ENCODE assay signal across 21 mouse cellular contexts in the genomic region with DNA sequence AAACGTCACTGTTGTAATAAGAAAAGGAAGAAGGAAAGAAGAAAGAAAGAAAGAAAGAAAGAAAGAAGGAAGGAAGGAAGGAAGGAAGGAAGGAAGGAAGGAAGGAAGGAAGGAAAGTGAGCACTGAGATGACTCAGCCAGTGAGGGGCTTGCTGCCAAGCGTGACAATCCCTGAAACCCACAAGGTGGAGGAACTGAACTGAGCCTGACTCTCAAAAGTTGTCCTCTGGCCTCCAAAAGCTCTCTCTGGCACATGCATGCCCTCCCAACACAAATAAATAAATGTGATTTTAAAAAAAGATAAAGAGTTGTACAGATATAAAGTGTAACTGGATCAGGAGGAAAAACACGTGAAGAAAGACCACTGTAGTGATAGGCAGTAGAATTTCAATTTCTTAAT.
DNase-seq lines count a peak whose midpoint lies in the region; ATAC-seq and TF ChIP-seq lines count a peak whose summit lies in the region.
"Had no signal": no experiment of that assay in that cellular context is flagged by ENCODE, and none has a peak within 500 bp of the region (broad histone marks: within the 10 kb centered on the region; RNA-seq: fewer than 3 reads in every experiment).

No protein-coding gene starts in this region.

- TF ChIP-seq EP300 in heart, adult 2 months (IDR thresholded peaks at IDR 0.05; ENCODE audit: insufficient read depth, low read depth, low read length), result no peak
- no peak for TF ChIP-seq EP300 in lung, postnatal 0 days (IDR thresholded peaks at IDR 0.05)

- H3K27ac ChIP-seq in heart, adult 2 months, result peak overlapping the region; percentile 15; the same call in 1 of the 2 replicates
- peak overlapping the region; percentile 14; the same call in 1 of the 2 replicates for H3K27ac ChIP-seq in lung, postnatal 0 days (ENCODE audit: low read length)
- H3K27ac ChIP-seq: forebrain, embryonic 13.5 days; heart, embryonic 10.5 days had no signal

- intact Hi-C loops in heart, adult 2 months (cut with DNase I), result no loop called here

- TF ChIP-seq CTCF in heart, adult 2 months (IDR thresholded peaks at IDR 0.05), result no peak
- TF ChIP-seq CTCF in lung, postnatal 0 days (IDR thresholded peaks at IDR 0.05), result no peak
- no peak for TF ChIP-seq CTCF in lung, adult 2 months (IDR thresholded peaks at IDR 0.05; ENCODE audit: insufficient read depth, low read length)

- peaks cover 2% of the 10 kb centered on the region; the same call in 1 of the 2 replicates for H3K79me2 ChIP-seq in heart, adult 2 months (replicated peaks; ENCODE audit: control insufficient read depth, insufficient read depth, low read length)

- H3K9me3 ChIP-seq in lung, postnatal 0 days (ENCODE audit: low read length), result no peaks in the 10 kb centered on the region
- H3K9me3 ChIP-seq: forebrain, embryonic 13.5 days; G1E; heart, embryonic 10.5 days; hindbrain, embryonic 13.5 days had no signal

- H3K4me1 ChIP-seq in heart, adult 2 months (ENCODE audit: control insufficient read depth, insufficient read depth, low read length), result peaks cover 29% of the 10 kb centered on the region
- peaks cover 20% of the 10 kb centered on the region for H3K4me1 ChIP-seq in lung, postnatal 0 days (ENCODE audit: insufficient read depth, low read depth, low read length)
- H3K4me1 ChIP-seq in lung, adult 2 months (ENCODE audit: control insufficient read depth, insufficient read depth, low read length), result peaks cover 21% of the 10 kb centered on the region

- no peak overlapping the region for H3K9ac ChIP-seq in heart, adult 2 months (ENCODE audit: low read depth, low read length)
- no peak overlapping the region for H3K9ac ChIP-seq in lung, postnatal 0 days (replicated peaks; ENCODE audit: low read depth)
- H3K9ac ChIP-seq: forebrain, embryonic 13.5 days; forebrain, postnatal 0 days; hindbrain, embryonic 13.5 days had no signal

- peaks cover 15% of the 10 kb centered on the region for H3K36me3 ChIP-seq in heart, adult 2 months (ENCODE audit: control insufficient read depth, insufficient read depth, low read length)
- no peaks in the 10 kb centered on the region for H3K36me3 ChIP-seq in lung, postnatal 0 days (ENCODE audit: insufficient read depth, low read length)
- H3K36me3 ChIP-seq: embryonic facial prominence, embryonic 10.5 days; G1E; heart, embryonic 10.5 days; hindbrain, embryonic 13.5 days had no signal

- H3K4me3 ChIP-seq in heart, adult 2 months, result no peak overlapping the region
- H3K4me3 ChIP-seq in lung, postnatal 0 days (ENCODE audit: low read depth, low read length), result no peak overlapping the region
- no peak overlapping the region for H3K4me3 ChIP-seq in lung, adult 2 months (replicated peaks; ENCODE audit: extremely low read depth, low read depth, low read length)
- H3K4me3 ChIP-seq: embryonic facial prominence, embryonic 10.5 days; forebrain, embryonic 13.5 days; hindbrain, embryonic 13.5 days had no signal

- H3K4me2 ChIP-seq in lung, postnatal 0 days (replicated peaks; ENCODE audit: low read depth, low read length), result no peak overlapping the region
- H3K4me2 ChIP-seq: hindbrain, embryonic 13.5 days had no signal

- H3K27me3 ChIP-seq in heart, adult 2 months (ENCODE audit: control insufficient read depth, insufficient read depth, low read length), result no peaks in the 10 kb centered on the region
- H3K27me3 ChIP-seq in lung, postnatal 0 days (replicated peaks; ENCODE audit: insufficient read depth, low read length), result no peaks in the 10 kb centered on the region
- H3K27me3 ChIP-seq: forebrain, embryonic 13.5 days; hindbrain, embryonic 13.5 days; Patski had no signal

- ATAC-seq in lung, postnatal 0 days, result no peak
- ATAC-seq: activated CD4-positive, CD25-positive, alpha-beta regulatory T cell, adult 4 months; CD4-positive, CD25-positive, alpha-beta regulatory T cell, adult 4 months; forebrain, embryonic 13.5 days; forebrain, postnatal 0 days; hindbrain, postnatal 0 days; Patski had no signal

- DNase-seq in adrenal gland, adult 2 months, result peak; percentile 50
- DNase-seq in adrenal gland, adult 8-10 months, result no peak
- DNase-seq in heart, adult 2 months, result no peak
- no peak for DNase-seq in heart, adult 8-10 months (ENCODE audit: low spot score)
- no peak for DNase-seq in lung, postnatal 0 days (ENCODE audit: low spot score)
- DNase-seq in lung, adult 2 months, result no peak
- peak; percentile 55 for DNase-seq in NIH3T3 (ENCODE audit: low read depth)
- DNase-seq in thymus, postnatal 25 days, result no peak
- DNase-seq: cerebellum, adult 2 months; gastrocnemius, postnatal 14 days; heart, postnatal 10 days had no signal

- TF ChIP-seq POLR2A in heart, adult 2 months (IDR thresholded peaks at IDR 0.05; ENCODE audit: insufficient read depth, low read depth, low read length), result no peak
- no peak for TF ChIP-seq POLR2A in lung, adult 2 months (IDR thresholded peaks at IDR 0.05; ENCODE audit: borderline replicate concordance, extremely low read depth, low read depth, low read length)

- 79% methylated on average over 3 of the region's 3 CpGs for WGBS in heart, adult 2 months
- 65% methylated on average over 3 of the region's 3 CpGs for WGBS in lung, postnatal 0 days
- 53% methylated on average over 3 of the region's 3 CpGs for WGBS in lung, adult 2 months

Comparison
In these comparisons a context has a peak if more than half of its experiments do, and no peak if none do; other contexts are left out.
1. DNase-seq: peak in adrenal gland, adult 2 months (single experiment) and NIH3T3 (single experiment); none in adrenal gland, adult 8-10 months (single experiment), heart, adult 2 months (0 of 2), heart, adult 8-10 months (single experiment), lung, postnatal 0 days (single experiment), lung, adult 2 months (single experiment) and thymus, postnatal 25 days (single experiment).